Mouse (Mus musculus) forebrain, postnatal 0 days (tissue): ENCODE measurements around the gene Slc22a3. TPM values are rescaled to one million over a fixed set of nuclear protein-coding genes. Genes with fewer than 3 reads are reported as not detected.
A peak's percentile ranks its signal among the peaks of the same experiment; 100 is the strongest.

ENCODE experiments used
- ATAC-seq: fragments of 200-750 bp; cut with Nextera tagmentation; 2 replicates; pipeline ENCODE4 v1.8.0; 2017; ENCODE audit warnings: mild to moderate bottlenecking, moderate library complexity
- DNase-seq: peaks from one replicate; pipeline ENCODE4 v3.0.0-alpha.2; 2015
- H3K27ac ChIP-seq: fragments of 300-500 bp; sonication (generic); 2 replicates; pipeline ENCODE4 v1.5.1; 2014; ENCODE audit warnings: low read depth, mild to moderate bottlenecking, antibody characterized with exemption, low read length, moderate library complexity, mixed read lengths
- H3K27me3 ChIP-seq: fragments of 300-500 bp; sonication (generic); 2 replicates; pipeline ENCODE4 v1.6.1; 2014; ENCODE audit warnings: mild to moderate bottlenecking, low read length, mixed read lengths; ENCODE audit not compliant: insufficient read depth
- H3K36me3 ChIP-seq: fragments of 300-500 bp; sonication (generic); 2 replicates; pipeline ENCODE4 v1.6.1; 2014; ENCODE audit warnings: mild to moderate bottlenecking, moderate library complexity; ENCODE audit not compliant: insufficient read depth
- H3K4me1 ChIP-seq: fragments of 300-500 bp; sonication (generic); 2 replicates; pipeline ENCODE4 v1.6.1; 2014; ENCODE audit warnings: antibody characterized with exemption; ENCODE audit not compliant: insufficient read depth
- H3K4me2 ChIP-seq: fragments of 300-500 bp; sonication (generic); 2 replicates; pipeline ENCODE4 v1.6.1; 2014; ENCODE audit warnings: low read depth, mild to moderate bottlenecking, moderate library complexity
- H3K4me3 ChIP-seq: fragments of 300-500 bp; sonication (generic); 2 replicates; pipeline ENCODE4 v1.5.1; 2014; ENCODE audit warnings: low read depth, low read length, mixed read lengths
- H3K9ac ChIP-seq: fragments of 300-500 bp; sonication (generic); 2 replicates; pipeline ENCODE4 v1.6.1; 2014; ENCODE audit warnings: mild to moderate bottlenecking
- H3K9me3 ChIP-seq: fragments of 300-500 bp; sonication (generic); 2 replicates; pipeline ENCODE4 v1.6.1; 2016; ENCODE audit warnings: low read length
- CTCF ChIP-seq: sonication (generic); IDR thresholded peaks from 2 replicates; pipeline ENCODE4 v1.5.1; 2016; ENCODE audit warnings: antibody characterized with exemption, control low read depth, low read depth
- WGBS: fragments of 180-500 bp; shearing (Covaris S2); extraction: QIAGEN DNeasy Blood & Tissue Kit; methylation state at CpG from one replicate; pipeline ENCODE4 v1.1.7; 2014; 5-methylcytosine and 5-hydroxymethylcytosine counted together
- polyA plus RNA-seq: library from polyadenylated mRNA; unstranded; fragments of >200 nt; fragmentation: Nextera tagmentation; extraction: Ambion mirVana; gene quantifications from 2 replicates; pipeline ENCODE4 v1.2.1, GENCODE M21; 2015
- total RNA-seq: library from RNA; depleted of rRNA; stranded (reverse); fragments of >200 nt; gene quantifications from 2 replicates; pipeline ENCODE4 v1.2.3, GENCODE M21; 2014

Slc22a3 gene
- total and polyA plus RNA-seq, 2 experiments from 2014 or later: 2.1 to 2.5 TPM

DNA sequence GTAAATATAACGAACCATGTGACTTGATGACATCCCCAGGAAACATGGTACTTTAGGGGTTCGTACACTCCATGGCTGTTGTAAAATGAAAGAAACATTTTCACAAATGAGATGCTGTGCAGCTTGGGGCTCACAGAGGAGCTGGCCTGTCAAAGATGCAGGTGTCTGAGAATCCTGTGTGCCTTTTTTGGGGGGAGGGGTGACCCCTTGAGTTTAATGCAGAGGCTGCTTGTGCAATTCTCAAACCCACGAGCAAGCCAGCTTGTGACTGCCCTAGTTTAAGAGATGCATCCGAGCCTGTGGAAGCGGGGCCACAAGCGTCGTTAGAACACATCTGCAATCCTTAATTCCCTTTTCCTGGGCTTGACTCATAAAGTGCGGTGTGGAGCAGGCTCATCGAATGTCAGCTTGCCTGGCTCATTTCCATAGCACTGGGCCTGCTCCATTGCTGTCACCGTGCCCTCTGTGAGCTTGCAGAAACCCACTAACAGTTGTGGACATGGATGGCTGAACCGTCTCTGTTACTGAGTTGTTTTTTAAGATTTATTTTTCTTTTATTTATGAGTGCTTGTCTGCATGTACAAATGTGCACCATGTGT lies 98.1 kb downstream of the Slc22a3 start:
- Histone ChIP-seq H3K27ac (no peak overlapping the region), H3K27me3 (no peaks in the 10 kb centered on the region), H3K36me3 (no peaks in the 10 kb centered on the region), H3K4me1 (no peaks in the 10 kb centered on the region), H3K9ac (no peak overlapping the region), H3K4me3 (no peak overlapping the region), H3K4me2 (no peak overlapping the region), H3K9me3 (no peaks in the 10 kb centered on the region)
- ATAC-seq (no peak), DNase-seq (no peak)
- no peak for TF ChIP-seq CTCF
- WGBS: 72% methylated on average over 11 of the region's 11 CpGs

DNA sequence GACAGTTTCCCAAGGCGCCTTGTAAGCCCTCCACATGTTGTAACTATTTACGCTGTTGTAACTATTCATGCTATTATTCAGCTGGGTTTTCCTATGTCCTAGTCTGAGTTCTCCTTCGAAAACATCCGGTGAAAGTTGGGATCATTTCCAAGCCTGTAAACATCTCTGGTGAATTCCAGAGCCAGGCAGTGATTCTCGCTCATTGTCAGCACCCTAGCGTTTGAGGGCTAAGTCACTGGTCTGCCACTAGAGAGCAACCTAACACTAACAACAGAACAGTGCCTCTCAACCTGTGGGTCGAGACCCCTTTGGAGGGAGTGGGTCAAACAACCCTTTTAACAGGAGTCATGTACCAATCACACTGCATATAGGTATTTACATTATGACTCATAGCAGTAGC lies 104.1 kb downstream of the Slc22a3 start:
- 61% methylated on average over 7 of the region's 7 CpGs for WGBS
- Histone ChIP-seq H3K9me3 (no peaks in the 10 kb centered on the region), H3K27ac (no peak overlapping the region), H3K36me3 (no peaks in the 10 kb centered on the region), H3K27me3 (no peaks in the 10 kb centered on the region), H3K4me1 (no peaks in the 10 kb centered on the region), H3K9ac (no peak overlapping the region), H3K4me3 (no peak overlapping the region), H3K4me2 (no peak overlapping the region)
- DNase-seq: no peak
- TF ChIP-seq CTCF: peak; percentile 40; the same call in 1 of the 2 replicates
- ATAC-seq: no peak

DNA sequence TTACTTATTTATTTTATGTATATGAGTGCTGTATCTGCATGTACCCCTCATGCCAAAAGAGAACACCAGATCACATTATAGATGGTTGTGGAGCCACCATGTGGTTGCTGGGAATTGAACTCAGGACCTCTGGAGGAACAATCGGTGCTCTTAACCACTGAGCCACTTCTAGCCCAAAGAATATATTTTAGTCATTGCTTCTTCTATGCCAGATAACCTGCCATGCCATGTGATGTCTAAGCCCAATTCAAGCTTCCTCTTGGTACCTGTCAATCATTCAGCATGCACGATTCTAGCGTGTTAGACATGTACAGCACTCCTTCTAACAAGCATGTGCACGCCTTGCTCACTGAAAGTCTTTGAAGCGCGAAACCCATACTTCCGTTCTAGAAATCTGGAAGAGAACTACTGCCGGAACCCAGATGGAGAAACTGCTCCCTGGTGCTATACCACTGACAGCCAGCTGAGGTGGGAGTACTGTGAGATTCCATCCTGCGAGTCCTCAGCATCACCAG lies 111.3 kb downstream of the Slc22a3 start:
- Histone ChIP-seq H3K9me3 (no peaks in the 10 kb centered on the region), H3K4me1 (no peaks in the 10 kb centered on the region), H3K4me2 (no peak overlapping the region), H3K36me3 (no peaks in the 10 kb centered on the region), H3K9ac (no peak overlapping the region), H3K27ac (no peak overlapping the region), H3K27me3 (no peaks in the 10 kb centered on the region), H3K4me3 (no peak overlapping the region)
- DNase-seq (no peak), ATAC-seq (no peak)
- 88% methylated on average over 9 of the region's 9 CpGs for WGBS
- TF ChIP-seq CTCF: no peak

DNA sequence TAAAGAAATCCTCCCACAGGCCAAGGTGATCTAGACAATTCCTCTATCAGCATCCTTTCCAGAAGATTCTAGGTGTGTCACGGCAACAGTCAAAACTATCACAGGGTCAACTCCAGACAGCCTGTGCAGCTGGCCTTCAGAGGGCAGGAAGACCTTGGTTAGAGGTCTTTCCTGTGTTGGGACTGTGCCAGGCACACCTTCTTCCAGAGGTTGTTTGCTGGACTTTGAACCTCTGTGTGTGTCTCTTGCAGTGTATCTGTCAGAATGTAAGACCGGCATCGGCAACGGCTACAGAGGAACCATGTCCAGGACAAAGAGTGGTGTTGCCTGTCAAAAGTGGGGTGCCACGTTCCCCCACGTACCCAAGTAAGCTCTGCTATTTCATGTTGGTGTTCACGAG lies 119.3 kb downstream of the Slc22a3 start:
- TF ChIP-seq CTCF: no peak
- H3K27me3 ChIP-seq: no peaks in the 10 kb centered on the region
- H3K9me3 ChIP-seq: no peaks in the 10 kb centered on the region
- H3K4me2 ChIP-seq: no peak overlapping the region
- no peaks in the 10 kb centered on the region for H3K4me1 ChIP-seq
- H3K36me3 ChIP-seq: no peaks in the 10 kb centered on the region
- DNase-seq: no peak
- ATAC-seq: no peak
- 92% methylated on average over 7 of the region's 7 CpGs for WGBS
- no peak overlapping the region for H3K27ac ChIP-seq
- no peak overlapping the region for H3K4me3 ChIP-seq
- no peak overlapping the region for H3K9ac ChIP-seq

DNA sequence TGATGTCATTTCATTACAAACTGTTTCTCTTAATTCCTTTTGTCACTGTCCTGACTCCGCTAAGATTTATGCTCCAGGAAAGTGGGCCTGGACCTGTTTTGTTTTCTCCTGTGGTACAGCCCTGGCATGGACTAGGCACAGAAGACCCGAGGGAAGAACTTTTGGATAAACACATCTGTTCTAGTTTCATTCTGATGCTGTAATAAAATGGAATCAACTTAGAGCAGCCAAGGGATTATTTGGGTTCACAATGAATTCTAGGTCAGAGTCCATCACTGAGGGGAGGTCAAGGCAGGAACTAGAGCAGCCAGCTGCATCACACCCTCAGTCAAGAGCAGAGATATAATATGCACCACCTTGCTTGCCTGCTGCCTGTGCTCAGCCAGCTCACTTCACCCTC lies 119.7 kb downstream of the Slc22a3 start:
- no peaks in the 10 kb centered on the region for H3K36me3 ChIP-seq
- WGBS: 91% methylated on average over 2 of the region's 2 CpGs
- H3K9ac ChIP-seq: no peak overlapping the region
- no peak for TF ChIP-seq CTCF
- no peaks in the 10 kb centered on the region for H3K4me1 ChIP-seq
- no peaks in the 10 kb centered on the region for H3K27me3 ChIP-seq
- no peak overlapping the region for H3K4me2 ChIP-seq
- no peak overlapping the region for H3K4me3 ChIP-seq
- no peak for ATAC-seq
- no peaks in the 10 kb centered on the region for H3K9me3 ChIP-seq
- DNase-seq: no peak
- H3K27ac ChIP-seq: no peak overlapping the region

DNA sequence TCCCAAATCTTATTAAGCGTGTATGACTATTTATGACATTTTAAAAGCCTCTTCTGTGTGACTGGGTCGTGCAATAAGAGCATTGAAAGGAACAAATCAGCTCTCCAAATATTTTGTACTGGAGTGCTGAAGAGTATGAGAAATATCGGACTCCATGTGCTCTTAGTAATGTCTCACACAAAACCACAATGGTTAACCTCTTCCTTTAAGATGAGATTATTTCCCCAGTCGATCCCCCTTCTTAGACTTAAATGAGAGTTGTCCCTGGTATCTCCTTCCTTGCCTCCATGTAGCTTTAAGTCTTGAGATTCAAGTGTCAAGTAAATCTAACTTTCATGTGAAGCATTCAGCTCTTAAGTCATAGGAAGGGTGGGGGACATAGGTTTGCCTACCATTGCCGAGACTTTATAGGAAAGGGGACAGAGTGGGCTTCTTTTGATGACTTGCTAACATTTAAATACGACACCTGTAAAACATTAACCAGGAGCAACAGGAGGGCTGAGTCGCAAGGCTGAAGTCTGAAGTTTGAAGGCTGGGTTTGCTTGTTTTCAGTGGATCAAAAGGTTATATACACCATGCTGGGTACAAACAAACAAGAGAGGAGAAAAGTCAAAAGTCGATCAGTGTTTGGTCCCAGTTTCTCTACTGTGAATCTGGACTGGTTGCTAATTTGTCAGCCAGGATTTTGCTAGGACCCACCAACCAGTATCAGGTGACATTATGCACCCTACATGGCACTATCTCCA lies 122.3 kb downstream of the Slc22a3 start:
- Histone ChIP-seq H3K9ac (no peak overlapping the region), H3K4me2 (no peak overlapping the region), H3K27ac (no peak overlapping the region), H3K27me3 (no peaks in the 10 kb centered on the region), H3K9me3 (no peaks in the 10 kb centered on the region), H3K4me3 (no peak overlapping the region), H3K4me1 (no peaks in the 10 kb centered on the region), H3K36me3 (no peaks in the 10 kb centered on the region)
- no peak for TF ChIP-seq CTCF
- DNase-seq: no peak
- 81% methylated on average over 8 of the region's 8 CpGs for WGBS
- ATAC-seq: no peak

DNA sequence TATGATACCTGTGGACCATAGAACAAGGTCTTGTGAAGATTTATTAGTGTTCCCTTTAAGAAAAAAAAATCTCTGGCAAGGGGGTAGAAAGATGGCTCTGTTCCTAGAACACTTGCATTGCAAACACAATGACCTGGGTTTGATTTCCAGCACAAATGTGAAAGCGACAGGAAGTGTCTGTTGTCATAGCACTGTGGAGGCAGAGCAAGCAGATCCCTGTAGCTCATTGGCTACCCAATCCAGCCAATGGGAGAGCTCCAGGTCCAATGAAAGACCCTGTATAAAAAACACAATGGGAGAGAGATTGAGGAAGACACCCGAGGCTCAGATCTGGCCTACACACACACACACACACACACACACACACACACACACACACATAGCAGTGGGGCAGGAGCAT lies 125.0 kb downstream of the Slc22a3 start:
- no peak overlapping the region for H3K4me2 ChIP-seq
- H3K4me3 ChIP-seq: no peak overlapping the region
- TF ChIP-seq CTCF: no peak
- H3K27ac ChIP-seq: no peak overlapping the region
- peak; percentile 41 for DNase-seq
- H3K9ac ChIP-seq: no peak overlapping the region
- no peaks in the 10 kb centered on the region for H3K27me3 ChIP-seq
- WGBS: 10% methylated on average over 2 of the region's 2 CpGs
- H3K9me3 ChIP-seq: no peaks in the 10 kb centered on the region
- no peaks in the 10 kb centered on the region for H3K36me3 ChIP-seq
- no peaks in the 10 kb centered on the region for H3K4me1 ChIP-seq
- ATAC-seq: peak; percentile 93
